Mouse (Mus musculus) activated CD4-positive, CD25-positive, alpha-beta regulatory T cell (primary cell): Measurements from ENCODE around the gene Btn1a1. TPM values are rescaled to one million over a fixed set of nuclear protein-coding genes. Genes with fewer than 3 reads are reported as not detected.

ENCODE experiments used
- polyA plus RNA-seq, 2 experiments: library from polyadenylated mRNA; unstranded; fragments of 100-300 nt; shearing (Covaris generic); gene quantifications; one replicate each; pipeline ENCODE4 v1.2.1; 2017

Btn1a1 gene
- not detected for polyA plus RNA-seq

DNA sequence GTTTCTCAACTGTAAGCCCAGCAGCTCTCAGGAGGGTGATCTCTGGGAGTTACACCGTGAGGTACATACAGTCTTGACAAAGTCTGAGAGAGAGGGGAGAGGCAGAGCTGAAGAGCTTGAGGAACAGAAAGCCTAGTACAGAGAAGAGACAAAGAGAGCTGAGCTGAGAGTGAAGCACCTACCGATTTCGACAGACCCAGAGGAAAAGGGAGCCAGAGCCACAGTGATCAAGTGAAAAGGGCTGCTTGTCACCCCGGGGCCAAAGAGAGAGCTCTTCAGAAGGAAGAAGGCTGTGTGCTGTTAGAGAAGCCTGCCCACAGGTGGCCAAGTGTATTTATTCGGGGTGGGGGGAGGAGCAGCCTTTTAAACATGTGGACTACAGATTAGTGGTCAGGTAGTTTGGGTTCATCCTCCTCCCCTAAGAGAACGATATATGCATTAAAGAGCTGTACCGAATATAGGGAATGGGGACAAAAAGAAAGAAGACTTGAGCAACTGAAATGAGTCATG is at the start of gene Btn1a1:
Gene Btn1a1 (minus strand): TSS at position 302 of the 510 bp plus-strand sequence.

DNA sequence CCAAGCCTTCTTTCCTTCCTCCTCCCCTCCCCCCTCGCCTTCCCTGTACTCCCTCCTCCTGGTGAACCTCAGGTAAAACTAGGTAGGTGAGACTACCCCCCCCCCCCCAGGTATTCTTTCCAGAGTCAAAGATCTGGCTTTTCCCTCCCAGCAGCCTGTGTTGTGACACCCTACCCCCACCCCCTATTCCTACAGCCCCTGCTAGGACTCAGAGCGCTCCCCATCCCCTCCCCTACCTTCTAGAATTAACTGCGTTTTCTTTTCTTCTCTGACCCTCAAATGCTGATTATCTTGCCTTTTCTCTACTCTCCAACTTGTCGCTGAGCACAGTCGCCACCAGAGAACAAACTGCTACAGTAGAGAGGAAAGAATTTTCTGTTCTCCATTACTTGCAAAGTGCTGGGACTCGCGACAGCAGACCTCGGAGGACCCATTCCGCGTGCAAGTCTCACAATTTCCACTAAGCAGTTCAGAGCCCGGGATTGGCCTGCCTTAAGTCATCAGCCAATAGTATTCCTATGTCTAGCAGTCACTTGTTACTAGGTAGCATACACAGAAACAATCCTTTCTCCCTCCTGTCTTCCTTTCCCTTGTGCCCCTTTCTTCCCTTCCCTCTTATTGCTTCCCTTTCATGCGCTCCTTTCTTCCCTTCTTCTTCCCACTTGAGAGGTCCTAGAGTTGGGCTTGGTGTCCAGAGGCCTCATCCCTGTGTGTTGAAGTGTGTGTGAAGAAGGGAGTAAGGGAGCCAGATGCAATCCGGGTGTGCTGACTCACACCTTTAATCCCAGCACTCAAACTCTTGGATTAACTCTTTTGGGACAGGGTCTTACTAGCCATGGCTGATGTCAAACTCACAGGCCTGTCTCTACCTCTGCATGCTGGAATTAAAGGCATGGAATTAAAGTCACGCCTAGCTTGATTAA is 23.0 kb upstream of the Btn1a1 start, which contains the start of gene Btn2a2:
Gene Btn2a2 (minus strand): TSS at position 458 of the 923 bp plus-strand sequence.

DNA sequence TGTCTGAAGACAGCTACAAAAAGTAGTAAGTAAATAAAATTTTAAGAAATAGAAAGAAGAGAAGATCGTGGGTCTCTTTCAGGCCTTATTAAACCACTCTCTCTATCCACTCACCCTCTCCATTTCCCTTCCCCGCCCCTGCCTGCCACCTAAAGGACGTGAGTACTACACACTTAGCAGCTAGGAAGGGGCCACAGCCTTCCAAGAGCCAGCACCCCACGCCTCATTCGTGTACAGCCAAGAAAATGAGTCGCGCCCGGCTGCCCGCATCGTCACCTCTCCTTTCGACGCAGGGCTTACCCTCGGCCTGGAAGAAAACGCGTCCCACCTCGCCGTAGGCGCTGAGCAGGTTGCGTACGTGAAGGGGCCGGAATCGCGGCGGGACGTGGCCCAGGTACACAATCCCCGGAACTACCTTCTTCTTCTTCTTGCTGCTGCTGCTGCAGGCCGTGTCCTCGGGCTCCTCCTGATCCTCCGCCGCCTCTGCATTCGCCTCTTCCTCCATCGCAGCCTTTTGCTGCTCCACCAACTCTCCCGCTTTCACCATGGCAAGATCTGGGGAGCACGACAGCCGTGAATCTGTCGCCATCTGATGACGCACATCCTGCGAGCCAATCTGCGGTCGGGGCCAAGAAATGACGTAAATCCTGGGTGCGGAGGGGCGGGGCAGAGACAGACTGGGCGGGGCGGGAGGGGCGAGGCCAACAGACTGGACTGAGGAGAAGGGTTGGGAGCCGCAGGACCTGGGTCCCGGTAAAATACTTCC is 42.2 kb downstream of the Btn1a1 start, which contains the start of gene Abt1:
Gene Abt1 (minus strand): TSS at position 581 of the 766 bp plus-strand sequence.

Other genes with a start within 250 kb of the Btn1a1 start
- not detected for gene Vmn1r222, start 230.0 kb downstream of the Btn1a1 start, polyA plus RNA-seq
- gene Vmn1r223, start 218.8 kb downstream of the Btn1a1 start, polyA plus RNA-seq = not detected
- gene Zfp322a, start 96.7 kb downstream of the Btn1a1 start, polyA plus RNA-seq = 10 to 100 TPM; 22.2 to 25.5 TPM
- gene Abt1, start 42.0 kb downstream of the Btn1a1 start, polyA plus RNA-seq = 10 to 100 TPM; 10.1 to 11.6 TPM
- gene Btn2a2, start 23.0 kb upstream of the Btn1a1 start, polyA plus RNA-seq = under 1 TPM in 1 of 2 experiments, not detected in 1; 0.12 TPM
- gene Hist1h4h, start 65.1 kb upstream of the Btn1a1 start, polyA plus RNA-seq = 1 to 10 TPM; 1.3 to 4.8 TPM
- gene Hist1h2af, start 68.0 kb upstream of the Btn1a1 start, polyA plus RNA-seq = not detected
- not detected for gene Hist1h3g, start 69.5 kb upstream of the Btn1a1 start, polyA plus RNA-seq
- under 1 TPM; 0.27 to 0.59 TPM for gene Hist1h2bh, start 77.5 kb upstream of the Btn1a1 start, polyA plus RNA-seq
- gene Hist1h3f, start 78.2 kb upstream of the Btn1a1 start, polyA plus RNA-seq = under 1 TPM; 0.41 to 0.84 TPM
- 1 to 10 TPM in 1 of 2 experiments, not detected in 1; 2.0 TPM for gene Hist1h4f, start 85.7 kb upstream of the Btn1a1 start, polyA plus RNA-seq
- gene Hist1h1d, start 87.4 kb upstream of the Btn1a1 start, polyA plus RNA-seq = under 1 TPM; 0.64 to 0.98 TPM
- 1 to 10 TPM; 1.4 to 5.5 TPM for gene Hist1h3e, start 96.5 kb upstream of the Btn1a1 start, polyA plus RNA-seq
- gene Hist1h2ae, start 105.3 kb upstream of the Btn1a1 start, polyA plus RNA-seq = 10 to 100 TPM in 1 of 2 experiments, 1 to 10 TPM in 1; 7.7 to 16.3 TPM
- gene Hist1h2bg, start 105.5 kb upstream of the Btn1a1 start, polyA plus RNA-seq = 1 to 10 TPM; 2.7 to 5.0 TPM
- not detected for gene Hist1h2bf, start 108.3 kb upstream of the Btn1a1 start, polyA plus RNA-seq
- under 1 TPM in 1 of 2 experiments, not detected in 1; 0.38 TPM for gene Hist1h2ad, start 108.5 kb upstream of the Btn1a1 start, polyA plus RNA-seq
- gene Hist1h3d, start 109.9 kb upstream of the Btn1a1 start, polyA plus RNA-seq = under 1 TPM in 1 of 2 experiments, not detected in 1; 0.44 TPM
- 10 to 100 TPM; 23.0 to 41.6 TPM for gene Hist1h4d, start 115.7 kb upstream of the Btn1a1 start, polyA plus RNA-seq
- 1 to 10 TPM; 1.2 to 1.4 TPM for gene Hist1h2be, start 155.2 kb upstream of the Btn1a1 start, polyA plus RNA-seq
- gene Hist1h1e, start 156.7 kb upstream of the Btn1a1 start, polyA plus RNA-seq = 10 to 100 TPM in 1 of 2 experiments, 1 to 10 TPM in 1; 7.1 to 18.0 TPM
- under 1 TPM; 0.55 to 0.80 TPM for gene Hist1h2ac, start 218.0 kb upstream of the Btn1a1 start, polyA plus RNA-seq
- gene Hist1h2bc, start 218.3 kb upstream of the Btn1a1 start, polyA plus RNA-seq = 1 to 10 TPM; 3.0 to 4.1 TPM
- gene Hist1h1t, start 229.9 kb upstream of the Btn1a1 start, polyA plus RNA-seq = under 1 TPM in 1 of 2 experiments, not detected in 1; 0.38 TPM
- gene Hist1h4c, start 232.6 kb upstream of the Btn1a1 start, polyA plus RNA-seq = 1 to 10 TPM; 3.3 to 6.0 TPM
- gene Hfe, start 245.0 kb upstream of the Btn1a1 start, polyA plus RNA-seq = 1 to 10 TPM; 1.3 to 2.6 TPM